Mouse (Mus musculus) inflammation-experienced regulatory T-cells, adult 16 weeks (primary cell): ENCODE results near the gene Tmc8. TPM values are rescaled to one million over a fixed set of nuclear protein-coding genes. Genes with fewer than 3 reads are reported as not detected.

Experiments
- polyA plus RNA-seq: library from polyadenylated mRNA; unstranded; fragments of 100-300 nt; shearing (Covaris generic); gene quantifications from one replicate; pipeline ENCODE4 v1.2.1, GENCODE M21; 2017

Tmc8 gene
- polyA plus RNA-seq = 137 TPM

GRCm38 (mm10) chr11:117781993-117782704 lies at the start of gene Tmc8, which contains the start of gene Tmc6:
TSS of gene Tmc8 (plus strand) at chr11:117782076.
TSS of gene Tmc6 (minus strand) at chr11:117782198.

GRCm38 (mm10) chr11:117797511-117798159 lies 15.8 kb downstream of the Tmc8 start, which contains the start of gene 6030468B19Rik:
TSS of gene 6030468B19Rik (plus strand) at chr11:117797660.

GRCm38 (mm10) chr11:117809407-117810311 lies 27.8 kb downstream of the Tmc8 start, which contains the start of the genes Gm20708 and Syngr2:
TSS of gene Gm20708 (plus strand) at chr11:117809668.
TSS of gene Syngr2 (plus strand) at chr11:117809668.

GRCm38 (mm10) chr11:117825333-117826101 lies 43.6 kb downstream of the Tmc8 start, which contains the start of the genes Afmid and Tk1:
TSS of gene Afmid (plus strand) at chr11:117825924.
TSS of gene Tk1 (minus strand) at chr11:117826092.

Other genes starting within 250 kb of the Tmc8 start
- gene Tnrc6c, start 127.8 kb upstream of the Tmc8 start, polyA plus RNA-seq = 9.7 TPM
- gene Tmc6, start 122 bp downstream of the Tmc8 start, polyA plus RNA-seq = 162 TPM
- 0.55 TPM for gene 6030468B19Rik, start 15.6 kb downstream of the Tmc8 start, polyA plus RNA-seq
- gene Gm20708, start 27.6 kb downstream of the Tmc8 start, polyA plus RNA-seq = 2.3 TPM
- 209 TPM for gene Syngr2, start 27.6 kb downstream of the Tmc8 start, polyA plus RNA-seq
- gene Afmid, start 43.8 kb downstream of the Tmc8 start, polyA plus RNA-seq = 26.0 TPM
- 39.1 TPM for gene Tk1, start 44.0 kb downstream of the Tmc8 start, polyA plus RNA-seq
- 23.7 TPM for gene Birc5, start 67.2 kb downstream of the Tmc8 start, polyA plus RNA-seq
- not detected for gene Tmem235, start 78.7 kb downstream of the Tmc8 start, polyA plus RNA-seq
- 24.6 TPM for gene Tha1, start 91.4 kb downstream of the Tmc8 start, polyA plus RNA-seq
- gene Socs3, start 188.0 kb downstream of the Tmc8 start, polyA plus RNA-seq = 110 TPM
- gene Pgs1, start 204.2 kb downstream of the Tmc8 start, polyA plus RNA-seq = 41.1 TPM